Mouse (Mus musculus) kidney, adult 2 months (tissue): ENCODE measurements at regions not wholly inside any gene's neighbourhood (a gene's known extent, or its start where the extent isn't known, plus 50 kb on each side); places are given as distances from the start of the nearest gene placed in this dataset.

Source experiments
- CTCF ChIP-seq: fragments of 200-500 bp; conservative IDR thresholded peaks from 2 replicates; pipeline ENCODE4 v1.5.1; 2011; ENCODE audit warnings: low read depth, mild to moderate bottlenecking, control low read depth, low read length, moderate library complexity, mixed read lengths; ENCODE audit not compliant: insufficient read depth, insufficient read length
- POLR2A ChIP-seq: fragments of 200-500 bp; IDR thresholded peaks from one replicate; pipeline ENCODE4 v1.6.1; 2011; ENCODE audit warnings: low read depth, low read length, control low read depth

DNA sequence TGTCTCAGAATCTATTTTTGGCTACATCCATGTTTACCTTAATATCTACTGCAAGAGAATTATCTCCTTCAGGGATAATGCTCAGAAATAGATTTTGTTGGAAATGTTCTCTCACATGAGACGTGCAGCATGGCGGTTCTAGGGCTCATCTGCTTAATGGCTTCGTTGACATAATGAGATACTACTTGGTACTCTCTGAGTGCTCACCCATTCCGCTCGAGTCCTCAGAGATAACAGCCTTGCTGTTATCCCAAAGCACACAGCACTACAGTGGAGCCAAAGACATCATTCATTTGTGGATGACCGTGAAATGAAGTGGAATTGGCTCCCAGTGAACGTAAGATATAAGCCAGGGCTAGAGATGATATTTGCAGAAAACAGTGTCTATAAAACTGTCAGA is 231.4 kb upstream of the Ccdc54 start:
- TF ChIP-seq POLR2A (no peak), CTCF (no peak)
